Mouse (Mus musculus) mammary gland, adult 2 months (tissue): ENCODE measurements around the gene Tdo2. TPM values are rescaled to one million over a fixed set of nuclear protein-coding genes. Genes with fewer than 3 reads are reported as not detected.

Source experiments
- polyA plus RNA-seq: library from polyadenylated mRNA; depleted of rRNA; stranded (reverse); fragments of >200 nt; gene quantifications from 2 replicates; pipeline ENCODE4 v1.2.3, GENCODE M21; 2012; ENCODE audit warnings: low replicate concordance; rRNA removed

Gene Tdo2
- 0.22 and 2.3 TPM in 2 replicates for polyA plus RNA-seq

GRCm38 (mm10) chr3:81976102-81976501 is at the start of gene Tdo2:
Gene Tdo2 (minus strand): TSS chr3:81976202.

GRCm38 (mm10) chr3:81981990-81982389 is 6.0 kb upstream of the Tdo2 start, which contains the start of gene Asic5:
Gene Asic5 (plus strand): TSS chr3:81982290.

GRCm38 (mm10) chr3:81932141-81933101 is 43.6 kb downstream of the Tdo2 start, which contains the start of gene Ctso:
Gene Ctso (plus strand): TSS chr3:81932601.

Other genes with a start within 250 kb of the Tdo2 start
- gene Ctso, start 43.6 kb downstream of the Tdo2 start, polyA plus RNA-seq = 7.5 and 17.4 TPM in 2 replicates
- gene Asic5, start 6.1 kb upstream of the Tdo2 start, polyA plus RNA-seq = not detected in 2 replicates
- 2.6 and 6.0 TPM in 2 replicates for gene Gucy1b1, start 98.5 kb upstream of the Tdo2 start, polyA plus RNA-seq
- 6.8 and 9.5 TPM in 2 replicates for gene Gucy1a1, start 169.6 kb upstream of the Tdo2 start, polyA plus RNA-seq